Mouse (Mus musculus): ENCODE results near the gene Uap1l1. TPM values are rescaled to one million over a fixed set of nuclear protein-coding genes. Genes with fewer than 3 reads are reported as not detected.

Gene Uap1l1
- total and polyA plus RNA-seq, 3 experiments, result 22.8 to 56.4 (median 53.9) TPM

- Histone ChIP-seq H3K4me3 (ENCODE audit: low read depth, low read length) (peak overlapping the region; percentile 56; the same call in 1 of the 2 replicates), H3K9me3 (replicated peaks) (no peaks in the 10 kb centered on the region), H3K4me1 (ENCODE audit: insufficient read depth, low read depth, low read length) (peaks cover 10% of the 10 kb centered on the region), H3K27me3 (ENCODE audit: insufficient read depth, low read length) (peaks cover 45% of the 10 kb centered on the region), H3K36me3 (replicated peaks) (no peaks in the 10 kb centered on the region)
- DNase-seq (ENCODE audit: low spot score), result no peak
- TF ChIP-seq CTCF (IDR thresholded peaks at IDR 0.05; ENCODE audit: low read depth, low read length) (no peak), POLR2AphosphoS5 (IDR thresholded peaks at IDR 0.05; ENCODE audit: insufficient replicate concordance, low read depth, low read length) (no peak), GATA2 (IDR thresholded peaks at IDR 0.05; ENCODE audit: borderline replicate concordance, low read depth, low read length) (no peak), GATA1 (IDR thresholded peaks at IDR 0.05; ENCODE audit: borderline replicate concordance, low read length) (no peak), TAL1 (conservative IDR thresholded peaks at IDR 0.05; ENCODE audit: low read depth, low read length) (no peak)
- no peak for ATAC-seq (ENCODE audit: extremely low read depth, insufficient number of reproducible peaks, low FRiP score, poor library complexity, severe bottlenecking)
Observed at GRCm38 (mm10) chr2:25311491-25311891, 54.0 kb downstream of the Uap1l1 start.

- Histone ChIP-seq H3K27me3 (ENCODE audit: insufficient read depth, low read length) (peaks cover 47% of the 10 kb centered on the region), H3K36me3 (replicated peaks) (no peaks in the 10 kb centered on the region), H3K4me1 (ENCODE audit: insufficient read depth, low read depth, low read length) (peaks cover 10% of the 10 kb centered on the region), H3K9me3 (replicated peaks) (no peaks in the 10 kb centered on the region), H3K4me3 (ENCODE audit: low read depth, low read length) (peak overlapping the region; percentile 56)
- TF ChIP-seq POLR2AphosphoS5 (IDR thresholded peaks at IDR 0.05; ENCODE audit: insufficient replicate concordance, low read depth, low read length) (no peak), TAL1 (conservative IDR thresholded peaks at IDR 0.05; ENCODE audit: low read depth, low read length) (no peak), GATA1 (IDR thresholded peaks at IDR 0.05; ENCODE audit: borderline replicate concordance, low read length) (no peak), GATA2 (IDR thresholded peaks at IDR 0.05; ENCODE audit: borderline replicate concordance, low read depth, low read length) (no peak), CTCF (IDR thresholded peaks at IDR 0.05; ENCODE audit: low read depth, low read length) (no peak)
- ATAC-seq (ENCODE audit: extremely low read depth, insufficient number of reproducible peaks, low FRiP score, poor library complexity, severe bottlenecking) (no peak), DNase-seq (ENCODE audit: low spot score) (no peak)
Observed at GRCm38 (mm10) chr2:25310969-25311368, 54.5 kb downstream of the Uap1l1 start.

- H3K9me3 ChIP-seq (replicated peaks), result no peaks in the 10 kb centered on the region
- H3K27me3 ChIP-seq (ENCODE audit: insufficient read depth, low read length), result peaks cover 53% of the 10 kb centered on the region
- peaks cover 10% of the 10 kb centered on the region for H3K4me1 ChIP-seq (ENCODE audit: insufficient read depth, low read depth, low read length)
- TF ChIP-seq GATA2 (IDR thresholded peaks at IDR 0.05; ENCODE audit: borderline replicate concordance, low read depth, low read length) (no peak), POLR2AphosphoS5 (IDR thresholded peaks at IDR 0.05; ENCODE audit: insufficient replicate concordance, low read depth, low read length) (no peak), CTCF (IDR thresholded peaks at IDR 0.05; ENCODE audit: low read depth, low read length) (no peak), TAL1 (conservative IDR thresholded peaks at IDR 0.05; ENCODE audit: low read depth, low read length) (no peak), GATA1 (IDR thresholded peaks at IDR 0.05; ENCODE audit: borderline replicate concordance, low read length) (no peak)
- no peak for DNase-seq (ENCODE audit: low spot score)
- no peak overlapping the region for H3K4me3 ChIP-seq (ENCODE audit: low read depth, low read length)
- no peak for ATAC-seq (ENCODE audit: extremely low read depth, insufficient number of reproducible peaks, low FRiP score, poor library complexity, severe bottlenecking)
- no peaks in the 10 kb centered on the region for H3K36me3 ChIP-seq (replicated peaks)
Observed at GRCm38 (mm10) chr2:25310180-25310579, 55.3 kb downstream of the Uap1l1 start.

Other genes starting within 250 kb of the Uap1l1 start
Only the 20 nearest of the 37 such genes appear.
- 14.7 and 18.4 TPM in 2 replicates for gene Rnf208, start 123.4 kb downstream of the Uap1l1 start, total RNA-seq (2014; fragmentation: Nextera tagmentation)
- gene Rnf208, start 123.4 kb downstream of the Uap1l1 start, total RNA-seq (2017), result 0.22 and 0.41 TPM in 2 replicates
- gene Rnf208, start 123.4 kb downstream of the Uap1l1 start, polyA plus RNA-seq (2012), result 54.7 and 72.0 TPM in 2 replicates
- not detected in 2 replicates for gene Cysrt1, start 123.2 kb downstream of the Uap1l1 start, total RNA-seq (2014; fragmentation: Nextera tagmentation)
- gene Cysrt1, start 123.2 kb downstream of the Uap1l1 start, total RNA-seq (2017), result not detected in 2 replicates
- gene Cysrt1, start 123.2 kb downstream of the Uap1l1 start, polyA plus RNA-seq (2012), result not detected in 2 replicates
- gene AL732309.1, start 118.8 kb downstream of the Uap1l1 start, total RNA-seq (2014; fragmentation: Nextera tagmentation), result 5.6 and 6.3 TPM in 2 replicates
- gene AL732309.1, start 118.8 kb downstream of the Uap1l1 start, total RNA-seq (2017), result 2.6 and 4.2 TPM in 2 replicates
- gene AL732309.1, start 118.8 kb downstream of the Uap1l1 start, polyA plus RNA-seq (2012), result 1.4 TPM in 1 of 2 replicates, not detected in the other
- 13.7 and 14.6 TPM in 2 replicates for gene Tmem203, start 110.2 kb downstream of the Uap1l1 start, total RNA-seq (2014; fragmentation: Nextera tagmentation)
- 15.5 and 17.1 TPM in 2 replicates for gene Tmem203, start 110.2 kb downstream of the Uap1l1 start, total RNA-seq (2017)
- 7.8 and 10.0 TPM in 2 replicates for gene Tmem203, start 110.2 kb downstream of the Uap1l1 start, polyA plus RNA-seq (2012)
- gene Tprn, start 103.1 kb downstream of the Uap1l1 start, total RNA-seq (2014; fragmentation: Nextera tagmentation), result 13.6 and 22.0 TPM in 2 replicates
- gene Tprn, start 103.1 kb downstream of the Uap1l1 start, total RNA-seq (2017), result 8.1 and 10.0 TPM in 2 replicates
- gene Tprn, start 103.1 kb downstream of the Uap1l1 start, polyA plus RNA-seq (2012), result 51.5 and 52.8 TPM in 2 replicates
- 35.9 and 47.0 TPM in 2 replicates for gene Ssna1, start 93.2 kb downstream of the Uap1l1 start, total RNA-seq (2014; fragmentation: Nextera tagmentation)
- gene Ssna1, start 93.2 kb downstream of the Uap1l1 start, total RNA-seq (2017), result 100 and 107 TPM in 2 replicates
- gene Ssna1, start 93.2 kb downstream of the Uap1l1 start, polyA plus RNA-seq (2012), result 237 and 259 TPM in 2 replicates
- 39.5 and 50.3 TPM in 2 replicates for gene Anapc2, start 93.2 kb downstream of the Uap1l1 start, total RNA-seq (2014; fragmentation: Nextera tagmentation)
- 19.7 and 24.4 TPM in 2 replicates for gene Anapc2, start 93.2 kb downstream of the Uap1l1 start, total RNA-seq (2017)
- gene Anapc2, start 93.2 kb downstream of the Uap1l1 start, polyA plus RNA-seq (2012), result 23.0 and 25.3 TPM in 2 replicates
- not detected in 2 replicates for gene Tmem210, start 77.5 kb downstream of the Uap1l1 start, total RNA-seq (2014; fragmentation: Nextera tagmentation)
- gene Tmem210, start 77.5 kb downstream of the Uap1l1 start, total RNA-seq (2017), result not detected in 2 replicates
- not detected in 2 replicates for gene Tmem210, start 77.5 kb downstream of the Uap1l1 start, polyA plus RNA-seq (2012)
- not detected in 2 replicates for gene Lrrc26, start 75.8 kb downstream of the Uap1l1 start, total RNA-seq (2014; fragmentation: Nextera tagmentation)
- not detected in 2 replicates for gene Lrrc26, start 75.8 kb downstream of the Uap1l1 start, total RNA-seq (2017)
- not detected in 2 replicates for gene Lrrc26, start 75.8 kb downstream of the Uap1l1 start, polyA plus RNA-seq (2012)
- gene Grin1, start 46.5 kb downstream of the Uap1l1 start, total RNA-seq (2014; fragmentation: Nextera tagmentation), result 1.7 TPM in 1 of 2 replicates, not detected in the other
- 0.17 and 0.33 TPM in 2 replicates for gene Grin1, start 46.5 kb downstream of the Uap1l1 start, total RNA-seq (2017)
- gene Grin1, start 46.5 kb downstream of the Uap1l1 start, polyA plus RNA-seq (2012), result 0.68 and 0.73 TPM in 2 replicates
- gene Man1b1, start 33.3 kb downstream of the Uap1l1 start, total RNA-seq (2014; fragmentation: Nextera tagmentation), result 38.3 and 47.0 TPM in 2 replicates
- gene Man1b1, start 33.3 kb downstream of the Uap1l1 start, total RNA-seq (2017), result 45.3 and 57.2 TPM in 2 replicates
- gene Man1b1, start 33.3 kb downstream of the Uap1l1 start, polyA plus RNA-seq (2012), result 9.9 and 18.0 TPM in 2 replicates
- gene Dpp7, start 9.3 kb downstream of the Uap1l1 start, total RNA-seq (2014; fragmentation: Nextera tagmentation), result 5.5 and 8.6 TPM in 2 replicates
- gene Dpp7, start 9.3 kb downstream of the Uap1l1 start, total RNA-seq (2017), result 71.4 and 95.5 TPM in 2 replicates
- 4.5 and 7.7 TPM in 2 replicates for gene Dpp7, start 9.3 kb downstream of the Uap1l1 start, polyA plus RNA-seq (2012)
- 9.9 and 14.4 TPM in 2 replicates for gene Sapcd2, start 6.6 kb upstream of the Uap1l1 start, total RNA-seq (2014; fragmentation: Nextera tagmentation)
- 20.6 and 28.1 TPM in 2 replicates for gene Sapcd2, start 6.6 kb upstream of the Uap1l1 start, total RNA-seq (2017)
- gene Sapcd2, start 6.6 kb upstream of the Uap1l1 start, polyA plus RNA-seq (2012), result 108 and 129 TPM in 2 replicates
- not detected in 2 replicates for gene Entpd2, start 30.2 kb upstream of the Uap1l1 start, total RNA-seq (2014; fragmentation: Nextera tagmentation)
- gene Entpd2, start 30.2 kb upstream of the Uap1l1 start, total RNA-seq (2017), result not detected in 2 replicates
- 0.03 TPM in 1 of 2 replicates, not detected in the other for gene Entpd2, start 30.2 kb upstream of the Uap1l1 start, polyA plus RNA-seq (2012)
- not detected in 2 replicates for gene Npdc1, start 33.7 kb upstream of the Uap1l1 start, total RNA-seq (2014; fragmentation: Nextera tagmentation)
- 0.22 and 0.64 TPM in 2 replicates for gene Npdc1, start 33.7 kb upstream of the Uap1l1 start, total RNA-seq (2017)
- gene Npdc1, start 33.7 kb upstream of the Uap1l1 start, polyA plus RNA-seq (2012), result not detected in 2 replicates
- not detected in 2 replicates for gene Fut7, start 57.6 kb upstream of the Uap1l1 start, total RNA-seq (2014; fragmentation: Nextera tagmentation)
- 0.22 TPM in 1 of 2 replicates, not detected in the other for gene Fut7, start 57.6 kb upstream of the Uap1l1 start, total RNA-seq (2017)
- not detected in 2 replicates for gene Fut7, start 57.6 kb upstream of the Uap1l1 start, polyA plus RNA-seq (2012)
- gene Abca2, start 63.0 kb upstream of the Uap1l1 start, total RNA-seq (2014; fragmentation: Nextera tagmentation), result 9.8 and 18.6 TPM in 2 replicates
- gene Abca2, start 63.0 kb upstream of the Uap1l1 start, total RNA-seq (2017), result 2.8 and 5.3 TPM in 2 replicates
- gene Abca2, start 63.0 kb upstream of the Uap1l1 start, polyA plus RNA-seq (2012), result 5.9 and 6.0 TPM in 2 replicates
- gene Clic3, start 91.2 kb upstream of the Uap1l1 start, total RNA-seq (2014; fragmentation: Nextera tagmentation), result not detected in 2 replicates
- 0.22 TPM in 1 of 2 replicates, not detected in the other for gene Clic3, start 91.2 kb upstream of the Uap1l1 start, total RNA-seq (2017)
- gene Clic3, start 91.2 kb upstream of the Uap1l1 start, polyA plus RNA-seq (2012), result not detected in 2 replicates
- 16.3 and 23.2 TPM in 2 replicates for gene Paxx, start 95.4 kb upstream of the Uap1l1 start, total RNA-seq (2014; fragmentation: Nextera tagmentation)
- gene Paxx, start 95.4 kb upstream of the Uap1l1 start, total RNA-seq (2017), result 14.2 and 17.8 TPM in 2 replicates
- gene Paxx, start 95.4 kb upstream of the Uap1l1 start, polyA plus RNA-seq (2012), result 43.4 and 47.0 TPM in 2 replicates
- not detected in 2 replicates for gene Ptgds, start 104.4 kb upstream of the Uap1l1 start, total RNA-seq (2014; fragmentation: Nextera tagmentation)
- gene Ptgds, start 104.4 kb upstream of the Uap1l1 start, total RNA-seq (2017), result 0.44 TPM in 1 of 2 replicates, not detected in the other
- not detected in 2 replicates for gene Ptgds, start 104.4 kb upstream of the Uap1l1 start, polyA plus RNA-seq (2012)

Measured in G1E (cell line).